8 mouse cellular contexts compared by ENCODE assay signal in genomic region chr7:19577141-19577852, GRCm38 (mm10). TPM values are rescaled to one million over a fixed set of nuclear protein-coding genes. Genes with fewer than 3 reads are reported as not detected.
DNase-seq lines count a peak whose midpoint lies in the region; ATAC-seq and TF ChIP-seq lines count a peak whose summit lies in the region.

Gene Zfp296, plus strand, starts transcription at chr7:19577287.
Gene Gemin7, minus strand, starts transcription at chr7:19577595.

- H3K27ac ChIP-seq in forebrain, embryonic 10.5 days, result no peak within 1 kb of the TSS
- H3K27ac ChIP-seq in intestine, embryonic 16.5 days (ENCODE audit: low read length), result no peak within 1 kb of the TSS
- H3K27ac ChIP-seq in neural tube, embryonic 14.5 days (ENCODE audit: low read depth, low read length), result no peak within 1 kb of the TSS

- peak within 1 kb of the TSS; percentile 71 for H3K4me3 ChIP-seq in G1E (ENCODE audit: low read depth, low read length)
- H3K4me3 ChIP-seq in forebrain, embryonic 10.5 days, result peak within 1 kb of the TSS; percentile 50
- H3K4me3 ChIP-seq in intestine, embryonic 16.5 days (ENCODE audit: low read length), result peak within 1 kb of the TSS; percentile 51
- H3K4me3 ChIP-seq in lung, adult 2 months (replicated peaks; ENCODE audit: extremely low read depth, low read depth, low read length), result peak within 1 kb of the TSS; percentile 43
- peak within 1 kb of the TSS; percentile 24; the same call in 1 of the 2 replicates for H3K4me3 ChIP-seq in neural tube, embryonic 14.5 days (ENCODE audit: low read depth, low read length)

- ATAC-seq in G1E (ENCODE audit: extremely low read depth, insufficient number of reproducible peaks, low FRiP score, poor library complexity, severe bottlenecking), result no peak
- ATAC-seq in intestine, embryonic 16.5 days, result no peak
- no peak for ATAC-seq in neural tube, embryonic 14.5 days (ENCODE audit: low read depth)

- no peaks in the 10 kb centered on the region for H3K9me3 ChIP-seq in G1E (replicated peaks)
- no peaks in the 10 kb centered on the region for H3K9me3 ChIP-seq in forebrain, embryonic 10.5 days
- no peaks in the 10 kb centered on the region for H3K9me3 ChIP-seq in intestine, embryonic 16.5 days (ENCODE audit: control insufficient read depth, low read length)
- H3K9me3 ChIP-seq in neural tube, embryonic 14.5 days (ENCODE audit: control insufficient read depth, low read length), result no peaks in the 10 kb centered on the region

- TF ChIP-seq POLR2A in lung, adult 2 months (IDR thresholded peaks at IDR 0.05; ENCODE audit: borderline replicate concordance, extremely low read depth, low read depth, low read length), result no peak

- no peak for TF ChIP-seq CTCF in G1E (IDR thresholded peaks at IDR 0.05; ENCODE audit: low read depth, low read length)
- no peak for TF ChIP-seq CTCF in lung, adult 2 months (IDR thresholded peaks at IDR 0.05; ENCODE audit: insufficient read depth, low read length)

- peak within 1 kb of the TSS; percentile 64 for H3K9ac ChIP-seq in intestine, embryonic 16.5 days (ENCODE audit: low read depth, low read length)
- H3K9ac ChIP-seq in neural tube, embryonic 14.5 days (replicated peaks; ENCODE audit: low read depth, low read length), result peak within 1 kb of the TSS; percentile 28; the same call in 1 of the 2 replicates

- DNase-seq in adrenal gland, postnatal 36 days, result peak; percentile 41 to 60
- DNase-seq in adrenal gland, postnatal 4 days (ENCODE audit: low spot score in 2 of 2), result no peak
- peak; percentile 25 for DNase-seq in G1E (ENCODE audit: low spot score)
- peak; percentile 37 for DNase-seq in forebrain, embryonic 10.5 days (ENCODE audit: extremely low spot score, low spot score)
- DNase-seq in lung, adult 2 months, result peak; percentile 56
- DNase-seq in right cerebral cortex, adult 2 months (ENCODE audit: low spot score in 2 of 2), result no peak

- H3K4me1 ChIP-seq in G1E (ENCODE audit: insufficient read depth, low read depth, low read length), result peaks cover 54% of the 10 kb centered on the region
- H3K4me1 ChIP-seq in forebrain, embryonic 10.5 days, result peaks cover 30% of the 10 kb centered on the region
- peaks cover 23% of the 10 kb centered on the region for H3K4me1 ChIP-seq in intestine, embryonic 16.5 days (ENCODE audit: control insufficient read depth, insufficient read depth, low read length)
- H3K4me1 ChIP-seq in lung, adult 2 months (ENCODE audit: control insufficient read depth, insufficient read depth, low read length), result peaks cover 7% of the 10 kb centered on the region
- H3K4me1 ChIP-seq in neural tube, embryonic 14.5 days (ENCODE audit: control insufficient read depth, insufficient read depth, low read length), result peaks cover 17% of the 10 kb centered on the region

- peaks cover 7% of the 10 kb centered on the region for H3K27me3 ChIP-seq in G1E (ENCODE audit: insufficient read depth, low read length)
- H3K27me3 ChIP-seq in forebrain, embryonic 10.5 days (ENCODE audit: poor library complexity, severe bottlenecking), result peaks cover 64% of the 10 kb centered on the region
- peaks cover 13% of the 10 kb centered on the region for H3K27me3 ChIP-seq in intestine, embryonic 16.5 days (replicated peaks; ENCODE audit: control insufficient read depth, insufficient read depth, low read length)
- peaks cover 28% of the 10 kb centered on the region for H3K27me3 ChIP-seq in neural tube, embryonic 14.5 days (ENCODE audit: control insufficient read depth, insufficient read depth, low read length)

- WGBS in forebrain, embryonic 10.5 days, result under 1% methylated on average over 55 of the region's 56 CpGs
- WGBS in intestine, embryonic 16.5 days, result under 1% methylated on average over 56 of the region's 56 CpGs
- WGBS in lung, adult 2 months, result under 1% methylated on average over 56 of the region's 56 CpGs
- WGBS in neural tube, embryonic 14.5 days, result 1% methylated on average over 53 of the region's 56 CpGs

- H3K4me2 ChIP-seq in intestine, embryonic 16.5 days (ENCODE audit: low read depth, low read length), result peak within 1 kb of the TSS; percentile 97
- H3K4me2 ChIP-seq in neural tube, embryonic 14.5 days (ENCODE audit: low read depth, low read length), result peak within 1 kb of the TSS; percentile 40

- H3K36me3 ChIP-seq in G1E (replicated peaks), result peaks cover 30% of the 10 kb centered on the region
- peaks cover 26% of the 10 kb centered on the region for H3K36me3 ChIP-seq in forebrain, embryonic 10.5 days (replicated peaks)
- peaks cover 5% of the 10 kb centered on the region for H3K36me3 ChIP-seq in intestine, embryonic 16.5 days (ENCODE audit: control insufficient read depth, insufficient read depth, low read length)
- H3K36me3 ChIP-seq in neural tube, embryonic 14.5 days (ENCODE audit: control insufficient read depth, insufficient read depth, low read length), result peaks cover 16% of the 10 kb centered on the region

RNA-seq across cellular contexts. Expression of gene Zfp296, which starts in this region (rescaled TPM):
- total RNA-seq in adrenal gland, postnatal 36 days (2021), result under 1 TPM; 0.33 to 0.36 TPM
- total RNA-seq in adrenal gland, postnatal 4 days (2021), result under 1 TPM; 0.25 to 0.39 TPM
- 0.53 and 0.97 TPM in 2 replicates for total RNA-seq in G1E (2014; fragmentation: Nextera tagmentation)
- total RNA-seq in G1E (2017), result 0.81 and 0.82 TPM in 2 replicates
- 3.4 TPM in 2 replicates for polyA plus RNA-seq in G1E (2012)
- 0.30 and 0.47 TPM in 2 replicates for polyA plus RNA-seq in forebrain, embryonic 10.5 days (2016; fragmentation: Nextera tagmentation; extraction: Ambion mirVana)
- polyA plus RNA-seq in intestine, embryonic 16.5 days (2015; fragmentation: Nextera tagmentation; extraction: Ambion mirVana), result 0.42 and 0.64 TPM in 2 replicates
- 4.3 and 5.0 TPM in 2 replicates for polyA plus RNA-seq in lung, adult 2 months (2012; rRNA removed)
- 0.13 and 0.27 TPM in 2 replicates for polyA plus RNA-seq in neural tube, embryonic 14.5 days (2014; fragmentation: Nextera tagmentation; extraction: Ambion mirVana)

RNA-seq across cellular contexts. Expression of gene Gemin7, which starts in this region (rescaled TPM):
- total RNA-seq in adrenal gland, postnatal 36 days (2021), result 10 to 100 TPM; 71.8 to 90.6 TPM
- total RNA-seq in adrenal gland, postnatal 4 days (2021), result 10 to 100 TPM; 67.0 to 68.8 TPM
- 50.8 and 51.2 TPM in 2 replicates for total RNA-seq in G1E (2014; fragmentation: Nextera tagmentation)
- 25.8 and 31.3 TPM in 2 replicates for total RNA-seq in G1E (2017)
- 52.7 and 55.4 TPM in 2 replicates for polyA plus RNA-seq in G1E (2012)
- polyA plus RNA-seq in forebrain, embryonic 10.5 days (2016; fragmentation: Nextera tagmentation; extraction: Ambion mirVana), result 180 and 186 TPM in 2 replicates
- 132 and 137 TPM in 2 replicates for polyA plus RNA-seq in intestine, embryonic 16.5 days (2015; fragmentation: Nextera tagmentation; extraction: Ambion mirVana)
- 99.2 and 132 TPM in 2 replicates for polyA plus RNA-seq in lung, adult 2 months (2012; rRNA removed)
- 150 and 153 TPM in 2 replicates for polyA plus RNA-seq in neural tube, embryonic 14.5 days (2014; fragmentation: Nextera tagmentation; extraction: Ambion mirVana)

Comparison
In these comparisons a context has a peak if more than half of its experiments do, and no peak if none do; other contexts are left out.
1. DNase-seq: peak in adrenal gland, postnatal 36 days (2 of 2), G1E (single experiment), forebrain, embryonic 10.5 days (single experiment) and lung, adult 2 months (single experiment); none in adrenal gland, postnatal 4 days (0 of 2) and right cerebral cortex, adult 2 months (0 of 2).
2. Peak in every context shown above with its lines, with median percentiles within 50 percentile points of each other: H3K4me3 ChIP-seq.